Mouse (Mus musculus) right cerebral cortex, postnatal 10 days (tissue): ENCODE measurements at regions not wholly inside any gene's neighbourhood (a gene's known extent, or its start where the extent isn't known, plus 50 kb on each side); places are given as distances from the start of the nearest gene placed in this dataset.
A peak's percentile ranks its signal among the peaks of the same experiment; 100 is the strongest.

ENCODE experiments used
- DNase-seq, 2 experiments: peaks; one replicate each; pipeline ENCODE4 v3.0.0; 2021; ENCODE audit warnings: low spot score in 2 of 2

- peak; percentile 95 for DNase-seq
These were observed 941.7 kb downstream of the Gsdmc2 start for GRCm38 (mm10) chr15:62903047-62903822.

GRCm38 (mm10) chr15:62901955-62902354 lies 943.0 kb downstream of the Gsdmc2 start:
- peak in 1 of 2 experiments; percentile 32 for DNase-seq

GRCm38 (mm10) chr15:62889798-62890197 lies 955.2 kb downstream of the Gsdmc2 start:
- DNase-seq = no peak

GRCm38 (mm10) chr15:62885331-62885730 lies 959.6 kb downstream of the Gsdmc2 start:
- no peak for DNase-seq

- DNase-seq = no peak
These were observed 973.8 kb downstream of the Gsdmc2 start for GRCm38 (mm10) chr15:62871082-62871766.

GRCm38 (mm10) chr15:62862574-62862973 lies 982.4 kb downstream of the Gsdmc2 start:
- DNase-seq = no peak

GRCm38 (mm10) chr15:62861422-62861821 lies 983.6 kb downstream of the Gsdmc2 start:
- no peak for DNase-seq

GRCm38 (mm10) chr15:62849326-62849725 lies 995.7 kb downstream of the Gsdmc2 start:
- peak in 1 of 2 experiments; percentile 20 for DNase-seq

GRCm38 (mm10) chr15:62845884-62846283 lies 999.1 kb downstream of the Gsdmc2 start:
- DNase-seq = no peak

- no peak for DNase-seq
These were observed 1019.4 kb downstream of the Gsdmc2 start for GRCm38 (mm10) chr15:62825586-62825985.

- no peak for DNase-seq
These were observed 1021.0 kb downstream of the Gsdmc2 start for GRCm38 (mm10) chr15:62823861-62824518.

- DNase-seq = no peak
These were observed 1022.7 kb downstream of the Gsdmc2 start for GRCm38 (mm10) chr15:62822305-62822704.

GRCm38 (mm10) chr15:62813093-62813492 lies 1031.9 kb downstream of the Gsdmc2 start:
- DNase-seq = no peak

- DNase-seq = peak; percentile 32 to 45
These were observed 1033.0 kb downstream of the Gsdmc2 start for GRCm38 (mm10) chr15:62812026-62812425.

GRCm38 (mm10) chr15:62809320-62809719 lies 1035.7 kb downstream of the Gsdmc2 start:
- DNase-seq = no peak

- no peak for DNase-seq
These were observed 1036.7 kb downstream of the Gsdmc2 start for GRCm38 (mm10) chr15:62808087-62808808.

- DNase-seq = no peak
These were observed 1037.6 kb downstream of the Gsdmc2 start for GRCm38 (mm10) chr15:62807364-62807763.

- DNase-seq = no peak
These were observed 1042.2 kb downstream of the Gsdmc2 start for GRCm38 (mm10) chr15:62802770-62803169.

- DNase-seq = no peak
These were observed 1046.2 kb downstream of the Gsdmc2 start for GRCm38 (mm10) chr15:62798731-62799130.

GRCm38 (mm10) chr15:62793569-62793968 lies 1051.4 kb downstream of the Gsdmc2 start:
- DNase-seq = no peak

GRCm38 (mm10) chr15:62792084-62792483 lies 1052.9 kb downstream of the Gsdmc2 start:
- DNase-seq = no peak

- DNase-seq = no peak
These were observed 1057.2 kb downstream of the Gsdmc2 start for GRCm38 (mm10) chr15:62787753-62788152.
